Mouse (Mus musculus) erythroblast, embryonic 14.5 days (primary cell): ENCODE results near the gene Slc1a2.

Experiments used
- GATA1 ChIP-seq: IDR thresholded peaks from 2 replicates; pipeline ENCODE4 v1.6.1; 2012; ENCODE audit warnings: low read length, inconsistent platforms, mixed read lengths
- TAL1 ChIP-seq: IDR thresholded peaks from 3 replicates; pipeline ENCODE4 v1.6.1; 2012; ENCODE audit warnings: low read length, inconsistent platforms, mixed read lengths

GRCm38 (mm10) chr2:102791641-102792040 is 133.2 kb downstream of the Slc1a2 start:
- TF ChIP-seq GATA1 (no peak), TAL1 (no peak)
